Mouse (Mus musculus): ENCODE results near the gene Mbd6. TPM values are rescaled to one million over a fixed set of nuclear protein-coding genes. Genes with fewer than 3 reads are reported as not detected.

Mbd6 gene
- polyA plus RNA-seq, 1 experiment from 2014 or later = 13.1 TPM

DNA sequence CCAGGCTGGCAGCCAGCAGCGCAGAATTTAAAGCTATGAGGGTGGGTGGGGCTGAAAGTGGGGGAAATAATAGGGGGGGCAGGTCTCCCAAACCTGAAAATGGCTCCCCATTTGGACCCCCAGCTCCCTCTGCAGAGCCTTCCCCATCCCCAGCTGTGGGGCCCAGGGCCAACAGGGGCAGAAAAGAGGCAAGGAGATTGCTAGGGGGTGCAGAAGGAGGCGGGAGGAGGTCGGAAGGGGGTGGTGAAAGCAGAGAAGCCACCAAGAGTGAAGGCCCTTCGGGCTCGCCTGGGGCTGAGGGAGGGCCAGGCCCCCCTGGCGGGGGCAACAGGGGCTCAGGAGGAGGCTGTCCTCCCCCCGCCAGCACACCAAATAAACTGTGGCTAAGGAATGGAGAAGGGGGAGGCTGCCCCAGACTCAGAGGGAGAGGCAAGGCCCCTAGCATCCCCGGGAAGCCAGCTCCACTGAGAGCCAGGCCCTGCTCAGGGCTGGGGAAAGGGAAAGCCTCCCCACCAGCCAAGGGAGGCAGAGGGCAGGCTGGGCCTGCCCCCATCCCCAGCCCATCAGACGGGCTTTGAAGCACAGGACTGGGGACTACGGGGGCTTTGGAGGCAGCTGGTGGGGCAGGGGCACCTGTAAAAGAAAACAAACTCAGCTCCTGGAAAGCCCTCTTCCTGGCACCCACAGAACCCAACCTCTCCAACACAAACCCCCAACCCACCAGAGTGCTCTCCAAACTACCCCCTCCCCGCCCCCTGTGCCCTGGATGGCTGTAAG, 3.9 kb downstream of the Mbd6 start:
- Histone ChIP-seq H3K27me3 (replicated peaks) (no peaks in the 10 kb centered on the region), H3K9me3 (no peaks in the 10 kb centered on the region), H3K27ac (no peak overlapping the region; the same call in 1 of the 2 replicates), H3K4me1 (replicated peaks) (peaks cover 44% of the 10 kb centered on the region), H3K4me2 (replicated peaks) (no peak overlapping the region), H3K4me3 (replicated peaks) (no peak overlapping the region), H3K9ac (no peak overlapping the region), H3K36me3 (peaks cover 53% of the 10 kb centered on the region)
- no peak for ATAC-seq
- 73% methylated on average over 11 of the region's 11 CpGs for WGBS

- Histone ChIP-seq H3K27me3 (replicated peaks) (no peaks in the 10 kb centered on the region), H3K4me2 (replicated peaks) (no peak overlapping the region), H3K9me3 (no peaks in the 10 kb centered on the region), H3K27ac (no peak overlapping the region), H3K4me3 (replicated peaks) (no peak overlapping the region), H3K36me3 (peaks cover 56% of the 10 kb centered on the region), H3K4me1 (replicated peaks) (peaks cover 41% of the 10 kb centered on the region), H3K9ac (no peak overlapping the region)
- 90% methylated on average over 7 of the region's 7 CpGs for WGBS
- ATAC-seq = no peak
These were observed 4.7 kb downstream of the Mbd6 start for GRCm38 (mm10) chr10:127284105-127284622.

DNA sequence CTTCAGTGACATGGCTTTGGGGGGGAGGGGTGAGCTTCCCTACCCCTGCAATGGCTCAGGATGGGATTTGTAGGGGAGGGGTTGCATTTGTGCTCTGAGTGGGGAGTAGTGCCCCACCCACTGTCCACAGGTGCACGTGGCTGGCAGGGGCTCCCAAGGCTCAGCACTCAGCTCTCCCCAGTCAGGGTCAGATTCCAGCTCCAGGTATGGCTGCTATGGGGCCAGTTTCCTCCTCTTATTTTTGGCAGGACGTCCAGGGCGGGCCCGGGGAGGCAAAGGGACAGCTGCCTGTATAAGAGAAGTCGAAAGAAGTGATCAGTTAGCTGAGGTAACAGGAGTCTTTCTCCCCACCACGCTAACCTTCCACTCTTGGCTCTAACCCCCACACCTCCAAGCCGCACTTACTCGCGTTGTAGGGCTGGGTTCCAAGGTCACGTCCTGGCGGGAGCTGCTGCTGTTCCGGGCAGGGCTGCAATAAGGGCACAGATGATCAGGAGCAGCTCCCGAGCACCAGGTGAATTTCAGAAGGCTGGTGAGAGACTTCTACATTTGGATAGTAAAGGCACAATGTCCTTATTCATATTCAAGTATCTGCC, 6.1 kb downstream of the Mbd6 start:
- no peaks in the 10 kb centered on the region for H3K9me3 ChIP-seq
- H3K27me3 ChIP-seq (replicated peaks) = no peaks in the 10 kb centered on the region
- H3K4me2 ChIP-seq (replicated peaks) = no peak overlapping the region
- H3K36me3 ChIP-seq = peaks cover 65% of the 10 kb centered on the region
- H3K4me3 ChIP-seq (replicated peaks) = no peak overlapping the region
- 64% methylated on average over 13 of the region's 13 CpGs for WGBS
- H3K9ac ChIP-seq = no peak overlapping the region
- H3K27ac ChIP-seq = no peak overlapping the region
- ATAC-seq = no peak
- peaks cover 40% of the 10 kb centered on the region for H3K4me1 ChIP-seq (replicated peaks)

GRCm38 (mm10) chr10:127281316-127281715, 7.5 kb downstream of the Mbd6 start:
- Histone ChIP-seq H3K36me3 (peaks cover 73% of the 10 kb centered on the region), H3K9ac (no peak overlapping the region), H3K4me2 (replicated peaks) (no peak overlapping the region), H3K4me3 (replicated peaks) (no peak overlapping the region), H3K27ac (no peak overlapping the region), H3K4me1 (replicated peaks) (peaks cover 26% of the 10 kb centered on the region), H3K27me3 (replicated peaks) (no peaks in the 10 kb centered on the region), H3K9me3 (no peaks in the 10 kb centered on the region)
- 88% methylated on average over 8 of the region's 8 CpGs for WGBS
- no peak for ATAC-seq

DNA sequence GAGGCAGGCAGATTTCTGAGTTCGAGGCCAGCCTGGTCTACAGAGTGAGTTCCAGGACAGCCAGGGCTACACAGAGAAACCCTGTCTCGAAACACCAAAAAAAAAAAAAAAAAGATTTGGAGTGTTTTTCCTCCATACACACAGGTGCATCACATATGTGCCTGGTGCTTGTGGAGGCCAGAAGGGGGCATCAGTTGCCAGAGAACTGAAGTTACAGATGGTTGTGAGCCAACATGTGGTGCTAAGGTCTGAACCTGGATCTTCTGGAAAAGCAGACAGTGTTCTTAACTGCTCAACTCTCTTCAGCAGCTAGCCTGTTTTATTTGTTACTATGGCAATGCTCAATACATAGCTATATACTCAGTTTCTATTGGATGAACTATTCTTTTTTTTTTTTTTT, 9.1 kb downstream of the Mbd6 start:
- Histone ChIP-seq H3K27ac (no peak overlapping the region), H3K4me1 (replicated peaks) (peaks cover 10% of the 10 kb centered on the region; the same call in 1 of the 2 replicates), H3K27me3 (replicated peaks) (no peaks in the 10 kb centered on the region), H3K4me3 (replicated peaks) (no peak overlapping the region), H3K9ac (no peak overlapping the region), H3K36me3 (peaks cover 70% of the 10 kb centered on the region), H3K4me2 (replicated peaks) (no peak overlapping the region), H3K9me3 (no peaks in the 10 kb centered on the region)
- ATAC-seq = no peak
- 93% methylated on average over 2 of the region's 2 CpGs for WGBS

GRCm38 (mm10) chr10:127274261-127275022, 14.4 kb downstream of the Mbd6 start:
- peak; percentile 46; the same call in 1 of the 2 replicates for ATAC-seq
- WGBS = 69% methylated on average over 11 of the region's 11 CpGs

DNA sequence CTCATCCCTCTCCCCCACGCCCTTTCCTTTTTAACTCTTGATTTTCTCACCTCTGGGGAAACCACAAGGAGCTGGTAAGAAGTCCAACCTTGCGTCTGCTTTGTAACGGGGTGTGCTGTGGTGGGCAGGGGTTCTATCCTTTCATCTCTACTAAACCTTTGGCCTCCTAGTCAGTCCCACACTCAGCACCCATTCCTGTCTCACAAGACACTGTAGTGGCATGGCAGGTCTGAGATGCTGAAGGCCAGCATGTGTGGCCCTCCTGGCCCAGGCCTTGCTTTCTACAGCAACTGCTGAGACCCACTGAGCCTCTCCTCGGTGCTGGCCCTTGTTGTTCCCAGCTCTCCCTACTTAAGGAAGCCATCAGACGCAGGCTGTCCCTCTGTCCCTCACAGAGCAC, 16.4 kb downstream of the Mbd6 start:
- Histone ChIP-seq H3K36me3 (peaks cover 26% of the 10 kb centered on the region), H3K4me1 (replicated peaks) (peaks cover 21% of the 10 kb centered on the region), H3K27me3 (replicated peaks) (no peaks in the 10 kb centered on the region), H3K4me3 (replicated peaks) (no peak overlapping the region), H3K27ac (no peak overlapping the region), H3K4me2 (replicated peaks) (no peak overlapping the region), H3K9ac (no peak overlapping the region), H3K9me3 (no peaks in the 10 kb centered on the region)
- WGBS = 90% methylated on average over 5 of the region's 5 CpGs
- no peak for ATAC-seq

More at GRCm38 (mm10) chr10:127274261-127275022, 14.4 kb downstream of the Mbd6 start:
- H3K4me2 ChIP-seq (replicated peaks) = no peak overlapping the region
- H3K36me3 ChIP-seq = peaks cover 39% of the 10 kb centered on the region
- H3K4me1 ChIP-seq (replicated peaks) = 0 out of 2 replicates have a peak, but pooled peaks cover 9% of the 10 kb centered on the region
- H3K9ac ChIP-seq = no peak overlapping the region
- H3K9me3 ChIP-seq = no peaks in the 10 kb centered on the region
- no peak overlapping the region for H3K27ac ChIP-seq
- no peak overlapping the region for H3K4me3 ChIP-seq (replicated peaks)
- H3K27me3 ChIP-seq (replicated peaks) = no peaks in the 10 kb centered on the region

DNA sequence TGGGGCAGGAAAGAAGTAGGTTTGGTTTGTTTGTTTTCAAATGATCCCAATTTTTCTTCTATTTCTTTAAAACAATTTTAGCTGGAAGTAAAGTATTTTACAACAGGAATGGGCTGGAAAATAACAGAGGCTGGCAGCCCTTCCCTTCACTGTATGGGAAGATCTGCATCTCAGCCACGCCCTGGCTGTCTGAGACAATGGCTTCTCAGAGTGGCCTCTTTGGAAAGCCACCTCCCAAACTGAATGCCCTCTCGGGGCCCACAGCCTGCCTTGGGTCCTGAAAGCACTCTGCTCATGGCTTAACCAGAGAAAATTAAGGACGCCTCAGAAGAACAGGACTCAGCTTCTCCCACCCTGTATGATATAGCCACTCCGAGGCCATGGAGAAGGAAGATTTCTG, 18.9 kb downstream of the Mbd6 start:
- Histone ChIP-seq H3K4me2 (replicated peaks) (no peak overlapping the region), H3K4me1 (replicated peaks) (peaks cover 25% of the 10 kb centered on the region), H3K27ac (no peak overlapping the region), H3K36me3 (peaks cover 5% of the 10 kb centered on the region), H3K27me3 (replicated peaks) (no peaks in the 10 kb centered on the region), H3K4me3 (replicated peaks) (no peak overlapping the region), H3K9ac (no peak overlapping the region), H3K9me3 (no peaks in the 10 kb centered on the region)
- ATAC-seq = no peak
- WGBS = 76% methylated on average over 4 of the region's 4 CpGs

DNA sequence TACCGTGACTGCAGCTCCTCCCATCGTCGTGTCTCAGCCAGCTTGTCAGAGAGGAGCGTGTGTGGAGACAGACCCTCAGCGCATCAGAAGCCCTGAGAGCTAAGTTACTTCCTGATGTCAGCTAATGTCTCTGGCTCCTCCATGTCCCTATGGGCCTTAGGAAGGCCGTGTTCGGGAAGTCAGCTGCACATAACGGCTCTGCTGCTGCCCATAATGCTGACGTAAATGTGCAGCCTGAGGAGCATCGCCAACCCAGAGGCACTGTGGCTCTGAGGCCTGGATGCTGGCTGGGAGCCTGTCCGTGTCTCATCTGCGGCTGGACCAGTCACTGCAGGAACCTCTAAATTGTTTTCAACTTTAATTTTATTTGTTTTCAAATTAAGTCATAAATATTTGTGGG, 19.8 kb downstream of the Mbd6 start:
- Histone ChIP-seq H3K4me3 (replicated peaks) (no peak overlapping the region), H3K9ac (no peak overlapping the region), H3K36me3 (peaks cover 5% of the 10 kb centered on the region), H3K27ac (no peak overlapping the region), H3K9me3 (no peaks in the 10 kb centered on the region), H3K27me3 (replicated peaks) (0 out of 2 replicates have a peak, but pooled peaks cover 4% of the 10 kb centered on the region), H3K4me2 (replicated peaks) (no peak overlapping the region), H3K4me1 (replicated peaks) (peaks cover 21% of the 10 kb centered on the region)
- no peak for ATAC-seq
- WGBS = 82% methylated on average over 12 of the region's 12 CpGs

- Histone ChIP-seq H3K9me3 (no peaks in the 10 kb centered on the region), H3K9ac (0 out of 2 replicates have a peak overlapping the region, but pooled peaks have one; percentile 10), H3K4me2 (replicated peaks) (no peak overlapping the region), H3K4me1 (replicated peaks) (peaks cover 18% of the 10 kb centered on the region), H3K36me3 (peaks cover 5% of the 10 kb centered on the region), H3K27ac (no peak overlapping the region), H3K27me3 (replicated peaks) (peaks cover 5% of the 10 kb centered on the region; the same call in 1 of the 2 replicates), H3K4me3 (replicated peaks) (no peak overlapping the region)
- WGBS = 65% methylated on average over 5 of the region's 5 CpGs
- ATAC-seq = 0 out of 2 replicates have a peak, but pooled peaks have one; percentile 9
These were observed 20.4 kb downstream of the Mbd6 start for GRCm38 (mm10) chr10:127268401-127268800.

- Histone ChIP-seq H3K4me2 (replicated peaks) (peak overlapping the region; percentile 85), H3K27ac (no peak overlapping the region), H3K9ac (peak overlapping the region; percentile 98), H3K4me3 (replicated peaks) (peak overlapping the region; percentile 96), H3K9me3 (no peaks in the 10 kb centered on the region), H3K27me3 (replicated peaks) (peaks cover 9% of the 10 kb centered on the region), H3K4me1 (replicated peaks) (peaks cover 23% of the 10 kb centered on the region), H3K36me3 (peaks cover under 1% of the 10 kb centered on the region)
- ATAC-seq = no peak
- WGBS = 55% methylated on average over 5 of the region's 5 CpGs
These were observed 21.5 kb downstream of the Mbd6 start for GRCm38 (mm10) chr10:127267318-127267717.
